Mouse (Mus musculus) small intestine, adult 2 months (tissue): ENCODE measurements around the gene Cand2.
"Not testable (repeated sequence)": the region's sequence is repeated elsewhere in the genome, so short reads cannot be mapped to it uniquely, and the experiment has no call there.

Experiments
- CTCF ChIP-seq: fragments of 200-500 bp; IDR thresholded peaks from 2 replicates; pipeline ENCODE4 v1.5.1; 2012; ENCODE audit warnings: low read depth, mild to moderate bottlenecking, control low read depth, inconsistent platforms, low read length, moderate library complexity, mixed read lengths; ENCODE audit not compliant: insufficient replicate concordance, insufficient read length; ENCODE audit errors: extremely low read depth
- POLR2A ChIP-seq: fragments of 200-500 bp; IDR thresholded peaks from 2 replicates; pipeline ENCODE4 v1.6.1; 2012; ENCODE audit warnings: low read depth, mild to moderate bottlenecking, control low read depth, inconsistent platforms, low read length, moderate library complexity

- peak; percentile 62; the same call in 1 of the 2 replicates for TF ChIP-seq CTCF
- TF ChIP-seq POLR2A, result not testable (repeated sequence)
These were observed 49.6 kb downstream of the Cand2 start for GRCm38 (mm10) chr6:115823850-115824464.
